Mouse (Mus musculus): ENCODE measurements around the gene Prss56. TPM values are rescaled to one million over a fixed set of nuclear protein-coding genes. Genes with fewer than 3 reads are reported as not detected.

The Prss56 gene
- not detected in 2 replicates for polyA plus RNA-seq (2011; ENCODE audit: insufficient read length, low read depth, missing spikeins)

DNA sequence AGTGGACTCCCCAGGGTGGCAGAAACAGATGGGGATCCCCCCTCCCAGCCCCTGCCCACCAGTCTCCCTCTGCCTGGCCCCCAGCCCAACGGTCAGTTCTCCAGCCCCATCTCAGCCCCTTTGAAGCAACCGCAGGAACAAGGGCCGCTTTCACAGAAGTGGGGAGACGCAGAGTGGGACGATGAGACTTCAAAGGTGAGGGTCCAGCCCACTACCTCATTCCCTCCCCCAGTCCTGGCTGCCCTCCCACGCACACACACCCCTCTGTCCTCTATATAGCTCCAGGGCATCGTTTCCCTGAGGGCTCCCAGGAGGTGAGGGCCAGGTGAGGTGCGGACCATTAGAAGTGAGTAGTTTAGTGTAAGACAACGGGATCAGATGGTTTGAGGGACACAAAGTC, at the start of gene Prss56:
TSS of gene Prss56 (plus strand) at position 301 of the 400 bp plus-strand sequence.
- TF ChIP-seq POLR2A (IDR thresholded peaks at IDR 0.05; ENCODE audit: low read depth, low read length) (no peak), CTCF (IDR thresholded peaks at IDR 0.05; ENCODE audit: borderline replicate concordance, insufficient read depth, low read length) (no peak)
- H3K4me3 ChIP-seq (ENCODE audit: insufficient read depth, low read length) = no peak within 1 kb of the TSS
- H3K4me1 ChIP-seq (ENCODE audit: control insufficient read depth, insufficient read depth, low read length) = peaks cover 13% of the 10 kb centered on the region
- no peak within 1 kb of the TSS for H3K27ac ChIP-seq (ENCODE audit: insufficient read depth, low read length)

DNA sequence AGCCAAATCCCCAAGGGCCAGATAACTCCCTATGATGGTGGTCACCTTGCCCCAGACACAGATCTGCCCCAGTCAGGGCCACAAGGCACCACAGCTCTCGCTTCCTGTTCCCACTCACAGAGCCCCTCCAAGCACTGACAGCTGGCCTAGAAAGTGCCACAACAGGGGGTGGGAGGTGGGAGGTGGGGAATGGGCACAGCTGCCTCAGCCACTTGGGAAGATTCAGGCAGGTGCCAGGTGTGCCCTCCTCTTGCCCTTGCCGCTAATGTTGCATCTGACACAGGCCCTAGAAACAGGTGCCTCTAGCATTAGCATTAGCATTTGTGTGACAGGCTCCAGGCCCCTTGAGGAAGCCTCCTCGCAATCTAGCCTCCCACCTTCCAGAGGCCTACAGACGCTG, 41.6 kb upstream of the Prss56 start:
- TF ChIP-seq CTCF (IDR thresholded peaks at IDR 0.05; ENCODE audit: borderline replicate concordance, insufficient read depth, low read length) (no peak), POLR2A (IDR thresholded peaks at IDR 0.05; ENCODE audit: low read depth, low read length) (no peak)
- Histone ChIP-seq H3K27ac (ENCODE audit: insufficient read depth, low read length) (no peak overlapping the region), H3K4me1 (ENCODE audit: control insufficient read depth, insufficient read depth, low read length) (no peaks in the 10 kb centered on the region), H3K4me3 (ENCODE audit: insufficient read depth, low read length) (no peak overlapping the region)

DNA sequence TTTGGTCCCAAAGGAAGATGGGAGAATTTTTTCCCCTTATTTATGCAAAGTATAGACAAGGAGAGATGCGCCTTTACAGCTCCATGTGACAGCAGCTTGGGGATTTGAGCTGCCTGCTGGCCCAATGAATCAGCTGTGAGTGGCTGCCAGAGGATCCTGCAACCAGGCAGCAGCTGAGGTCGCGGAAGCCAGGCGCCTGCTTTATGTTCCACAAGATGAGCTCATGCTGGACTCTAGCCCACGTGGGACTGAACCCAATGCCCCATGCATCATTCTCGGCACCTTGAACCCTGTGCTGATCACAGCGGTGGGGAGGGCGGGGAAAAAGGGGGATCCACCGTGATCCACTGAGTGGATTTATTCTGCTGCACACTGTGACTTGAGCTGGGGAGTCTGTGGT, 40.7 kb upstream of the Prss56 start:
- H3K4me3 ChIP-seq (ENCODE audit: insufficient read depth, low read length) = no peak overlapping the region
- no peak overlapping the region for H3K27ac ChIP-seq (ENCODE audit: insufficient read depth, low read length)
- H3K4me1 ChIP-seq (ENCODE audit: control insufficient read depth, insufficient read depth, low read length) = no peaks in the 10 kb centered on the region
- TF ChIP-seq CTCF (IDR thresholded peaks at IDR 0.05; ENCODE audit: borderline replicate concordance, insufficient read depth, low read length) (no peak), POLR2A (IDR thresholded peaks at IDR 0.05; ENCODE audit: low read depth, low read length) (no peak)

DNA sequence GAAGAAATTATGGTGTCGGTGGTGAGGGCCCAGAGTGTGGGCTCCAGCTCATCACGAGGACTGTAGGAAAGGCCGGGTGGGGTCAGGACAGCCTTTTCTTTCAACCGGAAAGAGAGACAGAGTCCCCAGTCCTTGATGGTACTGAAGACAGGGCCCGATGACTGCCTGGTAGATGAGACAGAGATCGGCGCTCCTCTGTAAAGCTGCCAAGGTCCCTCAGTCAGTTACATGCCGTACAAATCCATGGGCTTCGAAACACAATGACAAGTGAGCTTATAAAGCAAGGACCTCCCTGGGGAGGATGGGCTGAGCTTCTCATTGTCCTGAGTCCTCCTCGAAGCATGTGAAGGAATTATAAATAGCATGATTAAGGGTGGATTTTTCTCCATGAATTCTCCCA, 40.0 kb upstream of the Prss56 start:
- Histone ChIP-seq H3K27ac (ENCODE audit: insufficient read depth, low read length) (no peak overlapping the region), H3K4me1 (ENCODE audit: control insufficient read depth, insufficient read depth, low read length) (no peaks in the 10 kb centered on the region), H3K4me3 (ENCODE audit: insufficient read depth, low read length) (no peak overlapping the region)
- TF ChIP-seq CTCF (IDR thresholded peaks at IDR 0.05; ENCODE audit: borderline replicate concordance, insufficient read depth, low read length) (no peak), POLR2A (IDR thresholded peaks at IDR 0.05; ENCODE audit: low read depth, low read length) (no peak)

DNA sequence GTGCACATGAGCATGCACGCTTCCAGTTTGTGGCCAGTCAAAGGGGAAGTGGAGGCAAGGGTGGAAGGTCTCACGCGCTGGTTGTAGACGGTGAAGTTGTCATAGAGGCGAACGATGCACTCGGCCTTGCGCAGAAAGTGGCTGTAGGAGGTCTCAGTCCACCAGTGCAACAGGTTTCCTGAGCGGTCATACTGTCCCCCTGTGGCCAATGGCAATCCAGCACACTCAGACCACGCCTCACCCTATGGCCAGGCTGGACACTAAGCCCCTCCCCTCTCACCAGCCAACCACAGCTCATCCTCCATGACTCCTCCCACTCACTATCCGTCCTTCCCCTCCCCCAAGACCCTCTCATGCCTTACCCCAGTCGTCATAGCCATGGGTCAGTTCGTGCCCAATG, 33.7 kb upstream of the Prss56 start:
- TF ChIP-seq CTCF (IDR thresholded peaks at IDR 0.05; ENCODE audit: borderline replicate concordance, insufficient read depth, low read length) = no peak
- TF ChIP-seq POLR2A (IDR thresholded peaks at IDR 0.05; ENCODE audit: low read depth, low read length) = no peak

DNA sequence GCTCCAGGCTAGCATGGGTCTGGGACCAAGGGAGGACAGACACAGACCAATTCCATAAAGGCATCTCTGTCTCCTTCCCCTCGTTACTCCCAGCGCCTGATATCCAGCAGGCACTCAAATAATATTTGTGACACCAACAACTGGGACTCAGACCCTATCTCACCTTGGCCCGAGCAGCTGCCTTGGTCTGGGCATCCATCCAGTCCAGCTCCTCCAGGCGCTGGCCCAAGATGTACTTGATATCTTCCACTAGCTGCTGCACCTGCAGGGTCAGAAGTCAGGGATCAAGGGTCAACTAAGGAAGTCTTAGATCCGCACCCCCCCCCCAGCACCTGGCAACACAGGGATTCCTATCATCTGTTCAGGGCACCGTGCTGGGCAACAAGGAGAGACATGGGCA, 31.8 kb upstream of the Prss56 start:
- H3K4me1 ChIP-seq (ENCODE audit: control insufficient read depth, insufficient read depth, low read length) = no peaks in the 10 kb centered on the region
- TF ChIP-seq CTCF (IDR thresholded peaks at IDR 0.05; ENCODE audit: borderline replicate concordance, insufficient read depth, low read length) = no peak
- no peak for TF ChIP-seq POLR2A (IDR thresholded peaks at IDR 0.05; ENCODE audit: low read depth, low read length)
- H3K4me3 ChIP-seq (ENCODE audit: insufficient read depth, low read length) = no peak overlapping the region
- H3K27ac ChIP-seq (ENCODE audit: insufficient read depth, low read length) = no peak overlapping the region

More for the DNA sequence above, 33.7 kb upstream of the Prss56 start:
- Histone ChIP-seq H3K4me3 (ENCODE audit: insufficient read depth, low read length) (no peak overlapping the region), H3K4me1 (ENCODE audit: control insufficient read depth, insufficient read depth, low read length) (no peaks in the 10 kb centered on the region), H3K27ac (ENCODE audit: insufficient read depth, low read length) (no peak overlapping the region)

DNA sequence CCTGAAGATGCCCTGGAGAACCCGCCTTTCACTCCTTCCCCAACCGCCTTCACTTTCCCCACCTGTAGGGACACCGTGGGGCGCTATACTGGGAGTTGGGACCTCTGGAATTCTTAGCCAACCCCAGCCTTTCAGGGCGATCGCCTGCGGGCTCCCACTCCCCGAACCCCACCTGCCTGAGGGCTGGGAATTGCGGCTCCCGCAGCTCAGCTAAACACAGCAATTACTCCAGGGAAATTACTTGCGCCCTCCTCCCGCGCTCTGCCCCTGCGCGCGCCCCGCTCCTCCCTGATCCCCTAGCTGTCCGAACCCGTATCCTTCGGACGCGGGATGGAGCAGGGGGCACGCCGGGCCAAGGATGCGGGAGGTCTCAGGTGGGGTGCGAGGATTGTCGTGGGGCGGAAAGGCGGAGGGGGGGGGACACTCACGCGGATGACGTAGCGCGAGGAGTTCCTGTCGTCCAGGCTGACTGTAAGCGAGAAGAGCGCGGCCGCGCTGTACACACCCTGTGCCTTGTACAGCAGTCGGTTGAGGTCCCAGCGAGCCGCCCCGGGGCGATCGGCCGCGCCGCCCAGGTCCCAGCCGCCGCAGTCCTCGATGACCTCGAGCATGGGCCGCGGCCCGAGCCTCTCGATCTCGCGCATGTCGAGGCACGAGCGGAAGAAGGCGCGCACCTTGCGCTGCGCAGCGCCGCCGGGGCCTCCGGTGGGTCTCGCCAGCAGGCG, 29.2 kb upstream of the Prss56 start:
- TF ChIP-seq POLR2A (IDR thresholded peaks at IDR 0.05; ENCODE audit: low read depth, low read length) (no peak), CTCF (IDR thresholded peaks at IDR 0.05; ENCODE audit: borderline replicate concordance, insufficient read depth, low read length) (no peak)
- no peak overlapping the region for H3K4me3 ChIP-seq (ENCODE audit: insufficient read depth, low read length)
- no peak overlapping the region for H3K27ac ChIP-seq (ENCODE audit: insufficient read depth, low read length)
- H3K4me1 ChIP-seq (ENCODE audit: control insufficient read depth, insufficient read depth, low read length) = no peaks in the 10 kb centered on the region

DNA sequence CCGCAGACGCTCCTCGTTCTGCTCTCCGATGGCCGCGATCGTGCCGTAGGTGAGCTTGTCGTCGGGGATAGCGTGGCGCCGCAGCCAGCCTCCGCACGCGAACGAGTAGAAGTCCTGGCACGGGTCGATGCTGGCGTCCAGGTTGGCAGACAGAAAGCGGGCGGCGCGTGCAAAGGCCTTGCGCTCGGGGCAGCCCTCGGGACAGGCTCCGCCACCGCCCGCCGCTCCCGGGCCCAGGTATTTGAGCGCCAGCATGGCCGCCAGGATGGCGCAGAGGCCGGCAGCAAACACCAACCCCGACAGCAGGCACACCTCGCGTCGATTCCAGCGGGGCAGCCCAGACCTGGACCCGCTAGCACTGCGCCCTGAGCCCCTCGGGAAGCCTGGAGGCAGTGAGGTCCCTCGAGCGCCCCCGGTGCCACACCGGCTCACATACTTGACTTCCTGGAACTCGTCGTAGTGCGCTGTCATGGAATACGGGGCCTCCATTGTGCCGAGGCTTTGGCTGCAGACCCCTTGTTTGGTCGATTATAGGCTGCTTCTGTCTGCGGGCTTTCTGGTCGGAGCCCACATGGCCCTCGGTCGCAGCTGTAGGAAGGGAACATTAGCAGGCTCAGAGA, 28.5 kb upstream of the Prss56 start:
- no peak overlapping the region for H3K27ac ChIP-seq (ENCODE audit: insufficient read depth, low read length)
- no peaks in the 10 kb centered on the region for H3K4me1 ChIP-seq (ENCODE audit: control insufficient read depth, insufficient read depth, low read length)
- no peak overlapping the region for H3K4me3 ChIP-seq (ENCODE audit: insufficient read depth, low read length)
- no peak for TF ChIP-seq CTCF (IDR thresholded peaks at IDR 0.05; ENCODE audit: borderline replicate concordance, insufficient read depth, low read length)
- no peak for TF ChIP-seq POLR2A (IDR thresholded peaks at IDR 0.05; ENCODE audit: low read depth, low read length)

DNA sequence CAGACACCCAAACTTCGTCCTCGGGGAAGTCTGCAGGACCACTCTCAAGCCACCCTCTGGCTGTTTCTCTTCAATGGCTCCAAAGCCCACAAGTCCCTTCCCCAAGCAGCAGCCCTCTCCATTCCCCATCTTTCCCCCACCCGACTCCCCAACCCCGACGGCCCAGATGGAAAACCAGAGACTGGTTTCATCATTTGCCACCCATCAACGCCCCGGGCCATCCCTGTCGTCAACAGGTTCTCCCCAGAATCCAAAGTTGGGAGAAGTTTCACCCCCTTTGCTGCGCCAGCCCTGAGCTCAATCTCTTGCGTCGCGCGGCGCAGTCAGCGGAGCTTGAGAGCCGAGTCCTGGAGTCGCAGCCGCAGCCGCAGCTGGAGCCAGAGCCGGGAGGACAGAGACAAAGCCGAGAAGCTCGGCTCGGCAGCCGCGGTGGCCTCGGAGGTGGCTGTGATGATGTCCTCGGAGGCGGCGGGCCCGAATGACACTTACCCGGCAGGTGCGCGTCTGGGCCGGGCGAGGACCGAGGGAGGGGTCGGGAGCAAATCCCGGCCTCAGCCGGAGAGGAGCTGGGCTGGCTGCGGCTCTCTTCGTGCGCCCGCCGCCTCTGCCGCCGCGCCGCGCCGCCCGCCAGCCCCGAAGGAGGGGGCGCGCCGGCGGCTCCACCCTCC, 27.4 kb upstream of the Prss56 start:
- Histone ChIP-seq H3K4me1 (ENCODE audit: control insufficient read depth, insufficient read depth, low read length) (no peaks in the 10 kb centered on the region), H3K27ac (ENCODE audit: insufficient read depth, low read length) (no peak overlapping the region), H3K4me3 (ENCODE audit: insufficient read depth, low read length) (no peak overlapping the region; the same call in 1 of the 2 replicates)
- TF ChIP-seq CTCF (IDR thresholded peaks at IDR 0.05; ENCODE audit: borderline replicate concordance, insufficient read depth, low read length) (no peak), POLR2A (IDR thresholded peaks at IDR 0.05; ENCODE audit: low read depth, low read length) (no peak)

DNA sequence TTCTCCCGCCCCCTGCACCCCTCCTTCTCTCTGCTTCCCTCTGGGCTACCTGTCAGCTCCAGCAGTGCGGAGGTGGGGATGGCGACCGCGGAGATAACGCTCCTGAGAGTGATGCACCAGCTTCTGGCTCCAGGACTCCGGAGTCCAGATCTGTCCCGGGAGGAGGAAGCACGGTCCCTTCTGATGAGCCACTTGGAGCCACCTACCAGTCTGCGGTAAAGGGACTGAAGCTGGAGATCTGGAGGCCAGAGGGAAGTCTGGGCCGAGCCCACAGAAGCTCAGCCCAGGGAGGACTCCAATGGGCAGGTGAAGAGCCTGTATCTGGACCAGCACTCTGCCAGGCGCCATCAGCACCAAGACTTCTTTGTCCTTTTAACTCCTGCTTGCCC, 26.9 kb upstream of the Prss56 start, which contains the start of gene Ecel1:
TSS of gene Ecel1 (minus strand) at position 323 of the 389 bp plus-strand sequence.
- H3K4me3 ChIP-seq (ENCODE audit: insufficient read depth, low read length) = no peak within 1 kb of the TSS; the same call in 1 of the 2 replicates
- TF ChIP-seq POLR2A (IDR thresholded peaks at IDR 0.05; ENCODE audit: low read depth, low read length) (no peak), CTCF (IDR thresholded peaks at IDR 0.05; ENCODE audit: borderline replicate concordance, insufficient read depth, low read length) (no peak)
- H3K27ac ChIP-seq (ENCODE audit: insufficient read depth, low read length) = no peak within 1 kb of the TSS
- H3K4me1 ChIP-seq (ENCODE audit: control insufficient read depth, insufficient read depth, low read length) = no peaks in the 10 kb centered on the region

Data from embryonic fibroblast, embryonic 13.5 days (primary cell).